Mouse (Mus musculus) adipocyte (in vitro differentiated cells): Measurements from ENCODE around the gene Arhgef15.
"Not testable (repeated sequence)": the region's sequence is repeated elsewhere in the genome, so short reads cannot be mapped to it uniquely, and the experiment has no call there.

Source experiments
- DNase-seq: peaks from one replicate; pipeline ENCODE4 v3.0.0-alpha.2; 2016; ENCODE audit warnings: low spot score

The Arhgef15 gene

DNA sequence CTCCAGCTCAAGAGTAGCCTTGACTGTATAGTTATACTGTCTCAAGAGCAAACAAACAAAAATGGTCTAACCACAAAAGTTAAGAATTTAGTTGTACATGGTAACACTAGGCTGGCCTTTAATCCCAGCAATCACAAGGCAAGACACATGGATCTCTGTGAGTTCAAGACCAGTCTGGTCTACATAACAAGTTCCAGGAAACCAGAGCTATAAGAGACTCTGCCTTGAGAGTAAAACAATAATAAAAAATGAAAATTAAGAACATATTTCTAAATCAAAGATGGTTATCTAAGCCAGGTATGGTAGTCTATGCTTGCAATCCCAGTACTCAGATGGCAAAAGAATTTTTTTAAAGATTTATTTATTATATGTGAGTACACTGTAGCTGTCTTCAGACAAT is 7.8 kb upstream of the Arhgef15 start:
- no peak for DNase-seq

DNA sequence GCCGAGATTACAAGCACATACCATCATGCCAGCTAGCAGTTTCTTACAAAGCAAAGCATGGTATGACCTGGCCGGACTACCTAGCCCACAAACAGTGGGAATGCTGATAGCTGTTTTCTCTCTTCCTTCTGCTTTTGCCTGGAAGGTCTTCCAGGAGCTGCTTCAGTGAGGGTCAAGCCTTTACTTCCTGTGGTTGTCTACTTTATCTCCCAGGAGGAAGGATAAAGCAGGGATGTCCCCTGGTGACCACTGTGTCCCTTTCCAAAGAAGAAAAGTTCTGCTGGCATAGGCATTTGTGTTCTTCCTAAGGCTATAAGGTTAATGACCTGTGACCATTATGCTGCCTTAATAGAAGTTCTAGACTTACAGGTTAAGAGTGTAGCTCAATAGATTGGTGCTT is 6.1 kb upstream of the Arhgef15 start:
- no peak for DNase-seq

DNA sequence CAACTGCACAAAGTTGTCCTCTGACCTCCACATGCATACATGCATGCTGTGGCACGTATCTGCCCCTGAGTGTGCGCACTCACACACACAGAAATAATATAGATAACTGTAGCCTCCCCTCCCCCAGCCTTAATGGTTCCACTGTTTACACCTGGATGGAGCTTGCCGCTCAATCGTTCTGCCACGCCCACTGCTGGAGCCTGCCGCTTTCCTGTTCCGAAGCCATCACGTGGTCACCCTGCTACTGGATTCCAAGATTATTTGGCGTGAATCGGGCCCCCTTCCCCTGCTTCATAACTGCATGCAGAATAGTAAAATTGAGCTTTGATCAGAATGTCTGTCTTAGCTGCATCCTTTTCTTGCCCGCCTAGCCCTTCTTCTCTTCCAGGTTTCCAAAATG is 4.9 kb upstream of the Arhgef15 start:
- not testable (repeated sequence) for DNase-seq

DNA sequence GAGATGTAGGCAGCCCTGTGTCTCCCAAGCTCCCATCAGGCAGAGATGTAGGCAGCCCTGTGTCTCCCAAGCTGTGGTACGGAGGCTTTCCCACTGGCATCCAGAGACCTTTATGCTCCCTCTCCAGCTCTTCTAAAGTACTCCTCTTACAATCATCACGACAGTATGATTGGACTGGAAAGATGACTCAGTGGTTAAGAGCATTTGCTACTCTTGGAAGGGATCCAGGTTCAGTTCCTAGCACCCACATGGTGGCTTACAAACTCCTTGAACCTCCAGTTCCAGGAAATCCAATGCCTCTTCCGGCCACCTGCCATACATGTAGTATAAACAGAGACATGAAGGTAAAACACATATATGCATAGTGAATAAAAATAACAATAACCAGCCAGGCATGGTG is 4.3 kb upstream of the Arhgef15 start:
- no peak for DNase-seq

DNA sequence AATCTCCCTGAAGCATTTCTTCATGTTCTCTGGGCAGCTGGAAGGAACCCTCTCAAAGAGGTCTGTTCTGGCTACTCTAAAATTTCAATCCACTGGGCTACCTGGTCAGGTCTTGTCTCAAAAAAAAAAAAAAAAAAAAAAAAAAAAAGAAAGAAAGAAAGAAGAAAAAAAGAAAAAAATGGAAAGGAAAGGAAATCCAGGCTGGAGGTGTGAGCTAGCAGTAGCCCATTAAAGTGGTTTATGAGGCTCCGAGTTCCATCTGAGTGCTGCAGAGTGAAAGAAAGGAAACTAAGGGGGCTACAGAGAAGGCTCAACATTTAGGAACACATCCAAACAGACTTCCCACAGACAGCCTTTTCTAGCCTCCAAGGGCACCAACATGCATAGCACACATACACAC is 691 bp upstream of the Arhgef15 start:
- DNase-seq = no peak

DNA sequence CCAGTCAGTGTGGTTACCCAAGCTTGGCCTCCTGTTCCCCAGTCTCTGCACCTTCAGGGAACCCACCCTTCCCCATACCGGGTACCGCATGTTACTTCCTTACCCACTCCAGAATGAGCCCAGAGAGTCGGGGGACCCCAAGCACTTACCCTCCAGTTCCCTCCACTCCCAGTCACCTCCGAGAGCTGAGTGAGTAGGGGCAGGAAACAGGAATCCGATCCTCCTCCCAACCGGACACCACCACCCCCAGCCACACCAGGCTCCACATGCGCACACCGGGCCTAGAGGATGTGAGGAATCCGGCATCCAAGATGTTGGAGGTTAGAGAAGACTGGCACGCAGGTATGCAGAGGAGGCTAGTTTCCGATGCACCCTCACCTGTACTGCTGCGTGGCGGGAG is 583 bp downstream of the Arhgef15 start:
- no peak for DNase-seq

DNA sequence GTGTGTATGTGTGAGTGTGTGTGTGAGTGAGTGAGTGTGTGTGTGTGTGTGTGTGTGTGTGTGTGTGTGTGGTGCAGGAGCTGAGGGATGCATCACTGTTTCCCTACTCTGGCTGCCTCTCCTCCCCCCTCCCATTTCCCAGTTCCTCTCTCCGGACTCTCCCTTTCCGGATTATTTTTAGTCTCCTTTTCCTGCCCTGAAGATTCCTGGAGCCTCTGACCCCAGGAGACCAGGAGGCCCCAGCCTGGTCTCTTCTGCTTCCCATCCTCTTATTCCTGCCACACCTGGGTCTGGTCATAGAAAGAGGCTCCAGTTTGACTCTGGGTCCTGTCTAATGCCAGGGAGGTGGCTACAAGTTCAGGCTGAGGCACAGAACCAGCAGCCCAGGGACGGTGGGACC is 1.2 kb downstream of the Arhgef15 start:
- no peak for DNase-seq

DNA sequence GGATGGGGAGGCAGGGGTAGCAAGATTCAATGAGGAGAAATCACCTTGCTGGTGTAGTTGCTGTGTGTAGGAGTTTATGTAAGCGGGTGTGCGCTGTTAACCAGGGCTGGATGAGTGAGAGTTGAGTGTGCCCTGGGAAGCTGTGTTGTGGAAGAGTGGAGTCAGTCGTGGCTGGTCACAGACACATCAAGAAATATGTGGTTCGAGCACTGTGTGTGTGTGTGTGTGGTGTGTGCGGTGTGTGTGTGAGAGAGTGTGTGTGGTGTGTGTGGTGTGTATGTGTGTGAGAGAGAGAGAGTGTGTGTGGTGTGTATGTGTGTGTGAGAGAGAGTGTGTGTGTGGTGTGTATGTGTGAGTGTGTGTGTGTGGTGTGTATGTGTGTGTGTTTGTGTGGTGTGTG is 1.8 kb downstream of the Arhgef15 start:
- no peak for DNase-seq

DNA sequence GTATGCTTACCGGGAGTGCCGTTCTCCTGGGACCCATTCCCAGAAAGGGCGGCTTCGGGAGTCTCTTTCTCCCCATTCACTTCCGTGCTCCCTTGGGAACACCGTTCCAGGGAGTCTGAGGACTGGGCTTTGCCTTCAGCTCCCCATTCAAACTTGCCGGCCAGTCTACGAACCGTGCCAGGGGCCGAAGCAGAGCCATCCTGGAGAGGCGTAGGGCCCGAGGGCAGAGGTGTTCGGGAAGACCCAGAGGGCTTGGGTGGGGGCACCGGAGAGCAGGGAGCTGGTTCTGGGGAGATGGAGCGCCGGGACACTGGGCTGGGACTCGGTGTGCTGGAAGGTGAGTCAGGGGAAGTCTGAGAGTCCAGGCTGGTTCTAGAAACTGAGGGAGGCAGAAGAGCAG is 2.9 kb downstream of the Arhgef15 start:
- DNase-seq = no peak

DNA sequence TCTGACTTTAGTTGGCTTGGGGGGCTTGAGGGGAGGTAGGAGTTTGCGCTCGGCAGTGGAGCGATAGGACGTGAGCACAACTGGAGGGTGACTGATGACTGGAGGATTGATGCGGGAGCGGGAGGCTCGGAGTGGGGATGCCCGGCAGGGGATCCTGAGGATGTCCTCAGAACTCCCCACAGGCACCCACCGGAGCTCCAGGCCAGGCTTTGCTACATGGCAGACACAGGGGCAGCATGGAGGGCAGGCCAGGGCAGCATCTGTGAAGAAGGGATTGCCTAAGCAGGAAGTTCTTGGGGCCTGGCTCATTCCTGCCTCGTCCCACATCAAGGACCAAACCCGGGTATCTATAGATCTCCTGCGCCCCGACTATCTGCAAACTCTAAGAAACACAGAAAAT is 3.4 kb downstream of the Arhgef15 start:
- DNase-seq = no peak

DNA sequence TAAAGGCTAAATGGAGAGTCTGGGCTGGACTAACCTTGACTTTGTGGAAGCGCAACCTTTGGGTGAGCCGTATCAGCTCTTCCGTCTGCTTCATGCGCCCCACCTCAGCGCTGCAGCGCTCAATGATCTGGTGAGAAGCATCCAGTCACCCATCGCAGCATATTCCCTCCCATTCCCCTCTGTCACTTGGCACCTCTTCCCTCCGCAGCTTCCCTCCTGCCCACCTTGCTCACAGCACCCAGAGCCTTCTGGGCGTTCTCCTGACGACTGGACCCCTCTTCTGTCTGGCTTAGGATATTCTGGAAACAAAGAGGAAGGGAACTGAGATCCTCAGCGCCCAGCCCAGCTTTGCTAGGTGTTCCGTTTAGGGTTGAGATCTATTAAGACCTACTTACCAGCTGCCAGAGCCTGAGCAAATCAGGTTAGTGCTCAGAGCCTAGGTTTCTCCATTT is 9.7 kb downstream of the Arhgef15 start:
- DNase-seq = no peak

DNA sequence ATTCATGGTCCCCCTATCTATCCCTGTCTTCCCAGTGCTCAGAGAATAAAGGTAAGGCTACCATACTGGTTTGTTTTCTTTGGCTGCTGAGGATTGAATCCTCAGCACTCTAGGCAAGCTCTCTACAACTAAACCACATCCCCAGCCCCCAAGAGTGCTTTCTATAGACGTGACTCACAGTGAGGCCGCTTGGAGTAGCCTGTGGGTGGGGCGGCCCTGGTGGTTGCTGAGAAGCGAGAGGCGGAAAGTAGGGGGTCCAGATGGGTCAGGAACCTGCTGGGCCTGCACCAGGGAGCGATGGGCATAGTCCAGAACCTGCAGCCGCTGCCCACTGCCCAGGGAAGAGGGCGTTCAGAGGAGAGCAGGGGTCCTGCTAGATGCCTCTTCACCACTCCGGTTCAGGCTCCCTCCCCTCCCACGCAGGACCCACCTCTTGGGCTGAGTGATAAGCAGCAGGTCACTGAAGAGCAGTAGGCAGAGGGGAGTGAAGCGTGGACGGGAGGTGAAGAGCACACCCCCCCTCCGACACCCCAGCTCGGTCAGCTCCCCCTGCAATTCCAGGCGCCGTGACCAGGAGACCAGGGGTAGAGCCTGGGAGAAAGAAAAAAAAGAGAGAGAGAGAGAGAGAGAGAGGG is 10.4 kb downstream of the Arhgef15 start:
- DNase-seq = no peak

DNA sequence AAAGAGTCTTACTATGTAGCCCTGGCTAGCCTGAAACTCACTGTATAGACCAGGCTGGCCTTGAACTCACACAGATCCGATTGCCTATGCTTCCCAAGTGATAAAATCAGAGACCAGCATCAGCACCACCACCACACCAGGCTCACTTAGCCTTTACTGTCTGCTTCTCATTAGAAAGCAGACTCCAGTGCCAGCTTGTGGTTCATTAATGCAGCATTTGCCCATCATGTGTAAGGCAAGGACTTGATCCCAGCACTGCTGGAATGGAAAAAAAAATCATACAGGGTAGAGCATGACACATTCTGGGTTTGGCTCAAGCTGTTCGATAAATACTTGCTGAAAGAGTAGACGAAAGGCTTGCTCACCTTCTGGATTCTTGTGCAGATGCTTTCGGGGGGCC is 11.3 kb downstream of the Arhgef15 start:
- no peak for DNase-seq

DNA sequence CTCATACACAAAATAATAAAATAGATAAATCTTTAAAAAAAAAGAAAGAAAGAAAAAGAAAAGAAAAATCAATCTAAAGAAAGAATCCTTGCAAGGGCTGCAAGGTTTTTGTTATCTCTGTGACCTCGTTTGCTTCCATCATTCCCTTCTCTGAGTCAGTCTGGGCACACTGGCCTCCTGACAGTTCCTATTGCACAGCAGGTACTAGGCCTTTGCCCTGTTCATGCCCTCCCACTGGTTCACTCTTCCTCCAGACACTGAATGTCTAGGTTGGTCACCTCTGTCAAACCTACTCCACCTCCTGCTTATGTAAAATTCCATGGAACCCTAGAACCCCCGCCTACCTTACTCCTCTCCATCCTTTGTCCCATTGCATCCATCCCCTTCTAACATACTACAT is 12.0 kb downstream of the Arhgef15 start:
- DNase-seq = no peak

DNA sequence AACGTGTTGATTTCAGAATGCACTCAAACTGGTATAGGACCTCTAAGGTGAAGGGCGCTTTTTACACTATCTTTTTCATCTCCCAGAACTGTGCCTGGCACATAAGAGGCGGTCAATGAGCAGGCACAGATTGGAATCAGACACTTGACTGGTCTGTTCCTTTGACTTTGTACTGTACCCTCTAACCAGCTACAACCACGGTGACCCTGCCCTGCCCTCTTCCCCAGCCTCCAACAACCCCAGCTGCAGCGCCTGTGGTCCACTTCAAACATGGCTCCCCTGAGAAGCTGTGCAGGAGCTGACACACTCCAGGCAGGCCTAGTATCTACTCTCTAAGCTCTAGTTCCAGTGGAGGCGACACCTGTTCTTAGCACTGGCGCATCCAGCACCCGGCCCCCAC is 14.5 kb downstream of the Arhgef15 start:
- DNase-seq = no peak

DNA sequence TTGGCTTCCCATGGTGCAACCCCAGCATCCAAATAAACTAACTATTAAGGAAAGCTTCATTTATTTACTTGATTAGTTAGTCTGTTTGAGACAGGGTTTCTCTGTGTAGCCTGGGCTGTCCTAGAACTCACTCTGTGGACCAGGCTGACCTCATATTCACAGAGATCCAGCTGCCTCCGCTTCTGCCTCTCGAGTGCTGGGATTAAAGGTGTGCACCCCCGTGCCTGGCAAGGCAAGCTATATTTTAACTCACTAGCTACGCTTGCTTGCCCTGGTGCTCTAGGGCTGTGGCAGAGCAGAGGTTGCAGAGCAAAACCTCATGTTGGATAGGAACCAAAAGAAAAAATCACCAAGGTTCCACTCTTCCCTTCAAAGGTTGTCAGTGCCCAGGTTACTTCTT is 16.8 kb downstream of the Arhgef15 start:
- no peak for DNase-seq

DNA sequence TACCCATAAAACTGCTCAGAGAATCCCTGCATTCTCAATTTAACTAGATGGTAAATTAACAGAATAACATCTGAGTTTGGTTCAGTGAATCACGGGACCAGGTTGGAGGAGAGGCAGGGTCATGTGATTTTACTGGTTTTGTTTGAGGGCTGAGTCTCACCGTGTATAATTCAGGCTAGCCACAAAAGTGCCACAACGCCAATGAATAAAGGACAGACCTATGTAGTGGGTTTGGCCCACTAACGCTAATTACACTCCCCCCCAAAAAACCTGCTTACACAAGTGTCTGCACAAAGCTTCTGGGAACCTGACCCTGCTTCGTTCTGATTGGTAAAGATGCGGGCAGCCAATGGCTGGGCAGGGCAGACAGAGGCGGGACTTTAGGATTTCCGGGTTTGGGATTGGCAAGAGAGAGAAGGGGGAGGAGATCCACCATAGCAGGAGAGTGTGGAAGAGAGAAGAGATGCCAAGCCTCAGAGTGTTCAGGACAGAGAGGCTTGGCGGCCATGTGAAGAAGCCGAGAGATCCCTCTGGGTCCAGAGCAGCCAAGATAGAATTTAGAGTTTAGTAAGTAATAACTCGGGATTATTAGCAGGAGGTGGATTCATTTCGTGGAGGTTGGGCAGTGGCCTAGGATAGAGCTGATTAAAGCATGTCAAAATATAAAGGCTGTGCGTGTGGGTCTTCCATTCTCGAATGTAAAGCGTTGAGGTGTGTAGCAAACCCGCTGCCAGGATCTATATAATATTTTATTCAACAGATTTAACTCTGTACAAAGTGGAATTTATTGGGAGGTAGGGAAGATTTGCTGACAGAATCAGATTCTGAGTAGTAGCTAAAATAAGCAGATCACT is 17.6 kb downstream of the Arhgef15 start:
- peak; percentile 95 for DNase-seq

DNA sequence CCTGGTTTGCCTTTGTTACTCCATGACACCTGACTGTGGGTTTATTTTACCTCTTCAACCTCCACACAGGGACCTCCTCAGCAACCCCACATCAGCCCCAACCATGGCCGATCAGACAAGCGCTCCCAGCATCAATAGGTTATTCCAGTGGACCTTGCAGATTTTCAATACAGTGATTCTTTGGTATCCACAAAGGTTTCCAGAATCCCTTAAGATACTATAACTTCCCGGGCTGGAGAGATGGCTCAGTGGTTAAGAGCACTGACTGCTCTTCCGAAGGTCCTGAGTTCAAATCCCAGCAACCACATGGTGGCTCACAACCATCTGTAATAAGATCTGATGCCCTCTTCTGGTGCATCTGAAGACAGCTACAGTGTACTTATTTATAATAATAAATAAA is 20.3 kb downstream of the Arhgef15 start:
- not testable (repeated sequence) for DNase-seq

DNA sequence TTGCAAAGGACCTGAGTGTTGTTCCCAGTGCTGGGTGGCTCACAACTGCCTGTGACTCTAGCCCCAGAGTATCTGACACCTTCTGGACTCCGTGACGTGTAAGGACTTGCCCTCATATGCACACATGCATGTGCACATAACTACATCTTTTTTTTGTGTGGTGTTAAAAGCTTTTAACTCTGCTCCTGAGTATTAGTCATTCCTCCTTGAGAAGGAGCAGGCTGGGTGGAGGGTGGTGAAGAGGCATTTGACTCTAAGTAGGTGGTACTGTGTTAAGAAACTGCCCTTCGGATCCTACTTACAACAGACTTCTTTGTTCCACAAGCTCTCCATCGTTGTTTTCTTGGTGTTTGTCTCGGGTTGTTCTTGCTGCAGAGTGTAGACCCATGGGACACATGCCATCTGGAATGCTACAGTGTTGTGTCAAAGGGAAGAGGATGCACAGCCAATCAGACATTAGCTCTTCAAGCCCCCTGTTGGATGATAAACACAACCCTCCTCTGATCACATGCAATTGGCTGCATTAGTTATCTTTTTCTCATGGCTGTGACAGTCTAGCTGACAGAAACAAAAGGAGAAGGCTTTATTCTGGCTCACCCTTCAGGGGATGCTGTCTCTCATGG is 23.3 kb downstream of the Arhgef15 start:
- no peak for DNase-seq

DNA sequence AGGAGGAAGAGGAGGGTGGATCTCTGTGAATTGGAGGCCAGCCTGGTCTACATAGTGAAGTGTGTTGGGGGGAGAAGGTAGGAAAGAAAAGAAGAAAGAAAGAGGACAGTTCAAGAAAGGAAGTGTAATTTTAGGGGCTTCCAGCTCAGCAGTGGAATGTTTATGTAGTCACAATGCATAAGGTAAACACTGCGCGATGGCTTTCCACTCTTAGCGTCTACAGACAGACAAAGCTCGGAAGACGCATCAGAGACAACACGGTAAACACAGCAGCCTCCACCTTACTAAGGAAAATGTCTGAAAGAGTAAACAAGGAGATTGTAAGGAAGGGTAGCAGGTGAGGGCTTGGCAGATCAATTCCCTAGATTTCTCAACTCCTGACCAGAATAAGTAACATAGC is 27.3 kb downstream of the Arhgef15 start:
- no peak for DNase-seq

DNA sequence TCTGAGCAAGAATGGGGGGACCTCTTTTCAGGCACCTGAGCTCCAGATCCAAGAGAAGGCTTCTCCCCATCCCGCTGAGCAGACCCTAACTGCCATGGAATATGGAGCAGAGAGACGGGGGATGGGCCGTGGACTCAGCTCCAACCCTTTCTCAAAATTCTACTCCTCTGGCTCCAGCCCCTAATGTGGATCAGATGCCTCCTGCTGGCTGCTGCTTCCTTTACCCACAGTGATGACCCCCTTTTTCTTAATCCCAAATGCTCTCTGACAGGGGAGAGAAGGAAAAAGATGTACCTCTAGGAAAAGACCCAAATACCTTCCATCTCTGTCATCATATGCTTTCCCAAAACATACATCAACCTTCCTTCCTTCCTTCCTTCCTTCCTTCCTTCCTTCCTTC is 30.3 kb downstream of the Arhgef15 start, which contains the start of gene Odf4:
TSS of gene Odf4 (minus strand) at position 101 of the 400 bp plus-strand sequence.
- DNase-seq = no peak

DNA sequence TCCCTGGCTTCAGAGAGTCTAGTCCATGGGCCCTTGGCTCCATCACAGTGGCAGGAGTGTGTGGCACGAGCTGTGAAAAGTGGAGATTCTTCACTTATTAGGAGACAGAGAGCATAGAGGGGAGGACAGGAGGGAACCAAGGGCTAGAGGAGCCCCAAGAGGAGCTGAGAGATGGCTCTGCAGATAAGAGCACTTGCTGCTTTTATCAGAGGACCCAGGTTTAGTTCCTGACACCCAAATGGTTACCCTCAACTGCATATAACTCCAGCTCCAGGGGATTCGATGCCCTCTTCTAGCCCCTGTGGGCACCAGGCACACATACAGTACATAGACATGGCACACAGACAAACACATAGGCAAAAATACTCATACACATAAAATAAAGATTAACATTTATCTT is 32.5 kb downstream of the Arhgef15 start:
- no peak for DNase-seq

DNA sequence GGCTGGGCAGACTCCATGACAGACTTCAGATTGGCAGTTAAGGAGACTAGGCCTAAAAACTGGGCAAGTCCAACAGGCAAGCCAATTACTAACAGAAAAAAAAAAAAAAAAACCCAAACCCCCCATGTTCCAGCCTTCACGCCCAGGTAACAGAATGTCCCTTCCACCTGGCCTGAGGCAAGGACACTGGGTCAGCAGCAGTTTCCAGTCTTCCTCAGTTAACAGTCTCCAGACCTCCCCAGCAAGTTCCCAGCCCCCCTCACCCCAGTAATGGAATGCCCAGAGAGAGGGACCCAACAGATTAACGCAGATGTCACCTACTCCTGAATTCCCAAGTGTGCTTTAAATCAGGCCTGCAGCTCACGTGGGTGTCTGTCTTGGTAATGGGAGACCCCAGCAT is 34.1 kb downstream of the Arhgef15 start:
- DNase-seq = no peak
